Mouse (Mus musculus) ES-E14 (cell line): Measurements from ENCODE around the gene F13a1. TPM values are rescaled to one million over a fixed set of nuclear protein-coding genes. Genes with fewer than 3 reads are reported as not detected.

Experiments used
- DNase-seq: peaks from one replicate; pipeline ENCODE4 v3.0.0-alpha.2; 2013; ENCODE audit warnings: low read depth, low spot score
- H3K27ac ChIP-seq: 2 replicates; pipeline ENCODE4 v1.5.1; 2012; ENCODE audit warnings: low read depth, mild to moderate bottlenecking, low read length, moderate library complexity, mixed read lengths; ENCODE audit not compliant: poor library complexity, insufficient read depth, severe bottlenecking
- H3K36me3 ChIP-seq: 2 replicates; pipeline ENCODE4 v1.6.1; 2012; ENCODE audit warnings: mild to moderate bottlenecking, low read length, moderate library complexity, mixed read lengths; ENCODE audit not compliant: control insufficient read depth, poor library complexity, insufficient read depth, severe bottlenecking
- H3K4me1 ChIP-seq, 2 experiments: fragments of 150-350 bp in 1 of 2; sonication (generic) in 1 of 2; 2 replicates each; pipeline ENCODE4 v1.6.1; 2012; ENCODE audit warnings: low read length in 2 of 2, mild to moderate bottlenecking in 1 of 2, mixed read lengths in 1 of 2; ENCODE audit not compliant: control insufficient read depth in 2 of 2, insufficient read depth in 2 of 2, poor library complexity in 1 of 2
- H3K4me3 ChIP-seq, 2 experiments: fragments of 150-350 bp in 1 of 2; sonication (generic) in 1 of 2; 2 replicates each; pipeline ENCODE4 v1.5.1; 2012; ENCODE audit warnings: low read length in 2 of 2, low read depth in 1 of 2, mild to moderate bottlenecking in 1 of 2, mixed read lengths in 1 of 2; ENCODE audit not compliant: insufficient read depth in 1 of 2, poor library complexity in 1 of 2, severe bottlenecking in 1 of 2
- H3K9ac ChIP-seq: 2 replicates; pipeline ENCODE4 v1.6.1; 2012; ENCODE audit warnings: low read depth, mild to moderate bottlenecking, low read length, mixed read lengths; ENCODE audit not compliant: poor library complexity, insufficient read depth, severe bottlenecking
- H3K9me3 ChIP-seq: fragments of 150-350 bp; sonication (generic); 2 replicates; pipeline ENCODE4 v1.6.1; 2012; ENCODE audit warnings: low read depth, mild to moderate bottlenecking, low read length; ENCODE audit not compliant: control insufficient read depth, insufficient read depth
- CHD2 ChIP-seq: IDR thresholded peaks from 2 replicates; pipeline ENCODE4 v1.6.1; 2014; ENCODE audit warnings: mild to moderate bottlenecking, low read depth, low read length, inconsistent platforms
- HCFC1 ChIP-seq: IDR thresholded peaks from 2 replicates; pipeline ENCODE4 v1.6.1; 2012; ENCODE audit warnings: low read length, inconsistent platforms, borderline replicate concordance; ENCODE audit not compliant: insufficient read depth
- MAFK ChIP-seq: IDR thresholded peaks from 2 replicates; pipeline ENCODE4 v1.6.1; 2014; ENCODE audit warnings: mild to moderate bottlenecking, low read depth, low read length, inconsistent platforms; ENCODE audit not compliant: insufficient read depth
- ZC3H11A ChIP-seq: IDR thresholded peaks from 2 replicates; pipeline ENCODE4 v1.6.1; 2012; ENCODE audit warnings: low read depth, mild to moderate bottlenecking, inconsistent platforms, low read length, borderline replicate concordance
- ZNF384 ChIP-seq: IDR thresholded peaks from 2 replicates; pipeline ENCODE4 v1.6.1; 2012; ENCODE audit warnings: low read depth, low read length, inconsistent platforms
- in situ Hi-C, 2 experiments: fragments of 600-800 bp; cut with MboI; formaldehyde crosslinking; loops; one replicate each; pipeline ENCODE4 v1.15.1; 2025; ENCODE audit warnings: low sequenced_read_pairs in 2 of 2, inconsistent platforms in 1 of 2; ENCODE audit not compliant: unreplicated experiment in 2 of 2
- total RNA-seq: library from RNA; depleted of rRNA; stranded (reverse); fragments of 300-350 nt; gene quantifications from 2 replicates; pipeline ENCODE4 v1.2.3, GENCODE M21; 2012

F13a1 gene
- total RNA-seq, 1 experiment, result not detected

- no peaks in the 10 kb centered on the region for H3K4me1 ChIP-seq
- H3K4me3 ChIP-seq, result no peak overlapping the region
- no peak for DNase-seq
- in situ Hi-C loops, result no loop called here
- H3K27ac ChIP-seq, result no peak overlapping the region
- H3K9ac ChIP-seq, result no peak overlapping the region
- H3K9me3 ChIP-seq, result no peaks in the 10 kb centered on the region
- TF ChIP-seq ZNF384 (no peak), MAFK (no peak), HCFC1 (no peak), CHD2 (no peak), ZC3H11A (no peak)
- no peaks in the 10 kb centered on the region for H3K36me3 ChIP-seq
Observed at GRCm38 (mm10) chr13:36953676-36954075, 96.4 kb downstream of the F13a1 start.

GRCm38 (mm10) chr13:36941891-36942290 lies 108.2 kb downstream of the F13a1 start:
- no peak for DNase-seq
- Histone ChIP-seq H3K9ac (no peak overlapping the region), H3K4me1 (no peaks in the 10 kb centered on the region), H3K27ac (no peak overlapping the region), H3K9me3 (no peaks in the 10 kb centered on the region), H3K4me3 (no peak overlapping the region), H3K36me3 (no peaks in the 10 kb centered on the region)
- in situ Hi-C loops, result no loop called here
- no peak for TF ChIP-seq CHD2
- TF ChIP-seq ZC3H11A, result no peak
- TF ChIP-seq ZNF384, result no peak
- no peak for TF ChIP-seq MAFK
- TF ChIP-seq HCFC1, result no peak

- Histone ChIP-seq H3K9ac (no peak overlapping the region), H3K4me1 (no peaks in the 10 kb centered on the region), H3K4me3 (no peak overlapping the region), H3K9me3 (no peaks in the 10 kb centered on the region), H3K36me3 (no peaks in the 10 kb centered on the region), H3K27ac (no peak overlapping the region)
- in situ Hi-C loops, result no loop called here
- TF ChIP-seq CHD2 (no peak), ZNF384 (no peak), MAFK (no peak), ZC3H11A (no peak), HCFC1 (no peak)
- DNase-seq, result no peak
Observed at GRCm38 (mm10) chr13:36932066-36932465, 118.0 kb downstream of the F13a1 start.

GRCm38 (mm10) chr13:36919737-36920136 lies 130.3 kb downstream of the F13a1 start:
- no peak for TF ChIP-seq ZC3H11A
- TF ChIP-seq CHD2, result no peak
- TF ChIP-seq MAFK, result no peak
- no peak for TF ChIP-seq HCFC1
- TF ChIP-seq ZNF384, result no peak
- H3K36me3 ChIP-seq, result no peaks in the 10 kb centered on the region
- H3K9me3 ChIP-seq, result no peaks in the 10 kb centered on the region
- H3K27ac ChIP-seq, result no peak overlapping the region
- DNase-seq, result no peak
- in situ Hi-C loops, result no loop called here
- no peak overlapping the region for H3K9ac ChIP-seq
- H3K4me3 ChIP-seq, result no peak overlapping the region
- H3K4me1 ChIP-seq, result no peaks in the 10 kb centered on the region

GRCm38 (mm10) chr13:36903885-36904284 lies 146.2 kb downstream of the F13a1 start:
- H3K4me1 ChIP-seq, result peaks cover 0 to 3% of the 10 kb centered on the region in 2 experiments; a peak in 1 of 4 replicates
- no peak for TF ChIP-seq CHD2
- TF ChIP-seq HCFC1, result no peak
- TF ChIP-seq MAFK, result no peak
- TF ChIP-seq ZNF384, result no peak
- TF ChIP-seq ZC3H11A, result no peak
- H3K4me3 ChIP-seq, result no peak overlapping the region
- no peaks in the 10 kb centered on the region for H3K36me3 ChIP-seq
- H3K27ac ChIP-seq, result no peak overlapping the region
- in situ Hi-C loops, result no loop called here
- H3K9ac ChIP-seq, result no peak overlapping the region
- no peaks in the 10 kb centered on the region for H3K9me3 ChIP-seq
- DNase-seq, result peak; percentile 3
